Mouse (Mus musculus): ENCODE data around the gene Mrps21.

- TF ChIP-seq CTCF (IDR thresholded peaks at IDR 0.05; ENCODE audit: low read depth, low read length), result no peak
- TF ChIP-seq POLR2A (IDR thresholded peaks at IDR 0.05; ENCODE audit: extremely low read depth, insufficient read depth, low read length), result no peak
Measured at GRCm38 (mm10) chr3:95901616-95902372, 30.5 kb upstream of the Mrps21 start.

Measured in liver, adult 2 months (tissue).